Mouse (Mus musculus): ENCODE data around the gene Per1.
A peak's percentile ranks its signal among the peaks of the same experiment; 100 is the strongest.
"Not testable (repeated sequence)": the region's sequence is repeated elsewhere in the genome, so short reads cannot be mapped to it uniquely, and the experiment has no call there.

The Per1 gene

DNA sequence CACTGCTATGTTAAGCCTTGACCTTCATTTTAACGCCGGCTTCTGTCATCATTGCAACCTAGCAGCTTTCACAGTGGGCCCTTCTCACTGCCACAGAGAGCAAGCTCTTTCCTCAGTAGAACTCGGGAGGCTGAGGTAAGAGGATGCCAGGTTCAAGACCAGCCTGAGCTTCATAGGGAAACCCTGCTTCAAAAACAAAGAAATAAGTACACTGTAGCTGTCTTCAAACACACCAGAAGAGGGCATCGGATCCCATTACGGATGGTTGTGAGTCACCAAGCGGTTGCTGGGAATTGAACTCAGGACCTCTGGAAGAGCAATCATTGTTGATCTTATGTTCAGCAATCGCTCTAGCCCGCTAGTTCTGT, 14.2 kb upstream of the Per1 start:
- DNase-seq (ENCODE audit: low spot score): no peak

DNA sequence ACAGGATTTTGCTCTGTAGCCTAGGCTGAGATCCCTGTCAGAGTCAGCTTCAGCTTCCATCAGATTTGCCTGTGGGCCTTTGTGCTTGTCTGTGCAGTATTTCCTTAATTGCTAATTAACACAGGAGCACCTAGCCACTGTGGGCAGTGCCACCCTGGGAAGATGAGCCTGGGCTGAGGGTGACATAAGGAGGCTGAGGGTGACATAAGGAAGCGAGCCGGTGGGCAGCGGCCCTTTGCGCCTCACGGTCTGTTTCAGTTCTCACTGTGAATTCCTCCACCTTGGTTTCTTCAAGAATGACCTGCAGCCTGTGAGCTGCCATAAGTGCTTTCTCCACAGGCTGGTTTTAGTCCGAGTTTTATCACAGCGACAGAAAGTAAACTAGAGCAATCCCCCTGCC, 13.4 kb upstream of the Per1 start:
- no peak for DNase-seq (ENCODE audit: low spot score)

DNA sequence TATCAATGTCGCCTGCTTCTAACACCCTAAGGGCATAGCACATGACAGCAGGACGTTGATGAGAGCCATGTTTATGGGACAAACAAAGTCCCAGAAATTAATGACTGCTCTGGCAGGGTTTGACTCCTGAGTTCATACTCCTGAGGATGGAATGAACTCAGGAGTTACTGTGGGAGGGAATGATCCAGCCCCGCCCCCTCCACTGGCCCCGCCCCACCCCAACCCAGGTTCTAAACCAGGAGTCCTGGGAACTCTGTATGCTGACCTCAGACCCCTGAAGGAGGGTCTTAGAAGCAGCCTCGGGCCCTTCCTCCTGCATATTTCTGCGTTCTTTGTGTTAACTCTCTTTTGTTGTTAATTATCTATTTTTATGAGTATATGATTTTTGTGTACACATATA, 9.4 kb upstream of the Per1 start:
- DNase-seq (ENCODE audit: low spot score): no peak

DNA sequence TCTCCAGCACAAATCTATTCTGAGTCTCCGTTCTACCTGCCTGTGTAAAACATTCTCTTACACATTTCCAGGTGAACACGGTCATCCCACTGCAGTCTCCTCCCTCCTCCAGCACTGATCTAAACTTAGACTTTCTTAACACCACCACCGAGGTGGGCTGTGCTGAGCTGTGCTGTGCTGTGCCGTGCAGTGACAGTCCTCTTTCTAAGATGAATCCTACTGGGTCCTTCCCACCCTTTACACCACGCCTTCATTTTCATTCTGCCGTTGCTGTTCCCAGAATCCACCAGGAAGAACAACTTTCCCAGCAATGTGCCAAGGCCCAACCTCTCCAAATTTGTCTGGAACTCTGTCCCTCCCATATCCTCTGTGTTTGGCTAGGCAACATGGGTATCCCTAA, 8.6 kb upstream of the Per1 start:
- no peak for DNase-seq (ENCODE audit: low spot score)

GRCm38 (mm10) chr11:69087082-69087481, 7.9 kb upstream of the Per1 start:
- no peak for DNase-seq (ENCODE audit: low spot score)

DNA sequence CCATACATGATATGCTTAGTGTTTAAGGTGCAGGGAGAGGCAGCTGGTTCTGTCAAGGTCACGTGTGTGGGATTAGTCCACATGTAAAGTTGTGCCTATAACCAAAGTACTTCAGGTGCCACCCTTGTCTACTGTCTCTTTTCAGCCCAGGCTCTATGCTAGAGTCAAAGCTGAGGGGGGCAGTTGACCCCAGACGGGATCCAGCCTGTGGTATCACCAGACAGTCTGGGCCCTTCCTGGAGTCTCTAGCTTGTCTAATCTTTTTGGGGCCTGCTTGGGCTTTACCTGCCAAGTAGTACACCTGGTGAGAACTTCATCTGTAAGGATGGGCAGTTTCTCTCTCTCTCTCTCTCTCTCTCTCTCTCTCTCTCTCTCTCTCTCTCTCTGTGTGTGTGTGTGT, 7.4 kb upstream of the Per1 start:
- DNase-seq (ENCODE audit: low spot score): no peak

DNA sequence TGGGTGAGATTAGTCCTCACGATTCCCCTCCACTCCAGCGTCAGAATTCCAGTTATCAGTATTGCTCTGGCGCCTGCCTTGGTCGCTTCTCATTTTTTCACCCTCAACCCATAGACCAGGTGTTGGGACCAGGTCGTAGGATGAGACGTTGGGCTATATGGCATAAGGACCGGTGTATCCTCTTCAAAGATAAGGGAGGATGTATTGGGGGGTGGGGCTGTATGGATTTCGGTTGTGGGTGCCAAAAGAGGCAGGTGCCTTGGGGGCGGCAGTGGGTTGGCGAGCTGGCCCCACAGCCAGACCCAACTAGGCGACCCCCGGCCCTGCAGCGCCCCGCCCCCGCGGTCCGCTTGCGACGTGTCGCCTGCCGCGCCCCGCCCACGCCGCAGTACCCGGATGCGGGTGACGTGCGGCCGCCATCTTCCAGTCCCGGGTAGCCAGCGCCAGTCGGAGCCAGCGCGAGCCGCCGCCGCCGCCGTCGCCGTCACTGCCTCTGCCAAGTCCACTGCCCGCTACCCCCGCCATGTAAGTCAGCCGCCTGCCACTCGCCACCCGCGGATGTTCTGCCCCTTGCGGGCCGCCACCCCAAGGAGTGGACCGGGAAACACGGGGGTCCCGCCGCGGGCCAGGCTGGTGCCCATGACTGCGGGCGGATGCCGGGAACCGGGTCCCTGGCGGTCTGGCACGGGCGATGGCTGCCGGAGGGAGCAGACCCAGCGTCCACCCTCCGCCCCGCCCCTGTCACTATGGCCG, 6.7 kb upstream of the Per1 start, which contains the start of gene Vamp2:
Vamp2 (plus strand) TSS at position 388 of the 753 bp plus-strand sequence.
- peak; percentile 84 for DNase-seq (ENCODE audit: low spot score)

GRCm38 (mm10) chr11:69088856-69089615, 6.0 kb upstream of the Per1 start:
- peak; percentile 39 for DNase-seq (ENCODE audit: low spot score)

- no peak for DNase-seq (ENCODE audit: low spot score)
Observed at GRCm38 (mm10) chr11:69089616-69090290, 5.3 kb upstream of the Per1 start.

DNA sequence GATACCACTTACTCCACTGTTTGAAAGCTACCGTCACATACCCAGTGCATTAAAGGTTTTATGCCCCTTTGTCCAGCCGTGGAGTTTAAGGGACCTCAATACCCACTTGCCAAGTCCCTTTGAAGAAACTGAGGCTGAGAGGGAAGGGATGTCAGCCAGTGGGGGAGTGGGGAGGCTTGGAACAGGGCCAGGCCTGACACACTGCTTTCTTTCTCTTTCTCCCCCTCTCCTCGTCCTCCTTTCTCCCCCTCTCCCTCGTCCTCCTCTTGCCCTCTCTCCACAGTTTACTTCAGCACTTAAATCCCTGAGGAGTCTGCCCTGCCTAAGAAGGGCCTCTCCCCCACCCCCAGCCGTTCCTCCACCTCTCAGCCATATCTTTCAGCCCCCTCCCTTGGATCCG, 4.7 kb upstream of the Per1 start:
- DNase-seq (ENCODE audit: low spot score): no peak

DNA sequence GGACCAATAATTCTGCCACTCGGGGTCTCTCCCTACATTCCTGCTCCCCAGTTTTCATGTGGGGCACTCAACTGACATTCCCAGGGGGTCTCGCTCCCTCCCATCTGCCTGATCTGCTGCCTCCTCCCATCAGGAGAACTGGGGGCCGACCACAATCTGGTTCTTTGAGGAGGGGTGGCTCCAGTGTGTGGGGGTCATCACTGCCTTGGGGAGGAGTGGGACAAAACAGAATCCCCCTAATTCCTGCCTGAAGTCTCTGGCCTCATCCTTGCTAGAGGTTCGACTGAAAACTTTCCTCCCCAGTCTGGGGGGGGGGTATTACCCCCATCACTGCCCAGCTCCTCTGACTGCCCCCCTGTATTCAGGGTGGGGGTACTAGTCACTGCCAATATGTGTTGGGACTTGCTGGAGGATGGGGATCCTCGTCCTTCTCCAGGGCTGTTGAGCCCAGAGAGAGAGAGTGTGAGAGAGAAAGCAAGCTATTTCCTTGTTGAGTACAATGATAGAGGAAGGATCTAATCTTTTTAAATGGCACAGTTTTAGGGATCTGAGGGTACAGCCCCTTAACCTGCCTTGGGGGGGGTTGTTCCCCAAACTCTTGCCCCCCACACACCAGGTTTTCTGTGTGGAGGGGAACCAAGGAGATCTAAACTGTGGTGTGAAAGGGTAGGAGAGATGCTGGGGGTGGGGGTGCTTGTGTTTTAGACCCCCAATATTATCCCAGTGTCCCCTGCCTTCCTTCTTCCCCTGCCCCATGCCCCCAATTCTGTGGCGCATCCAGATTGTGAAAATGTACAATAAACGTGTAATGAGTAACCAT, 3.2 kb upstream of the Per1 start:
- DNase-seq (ENCODE audit: low spot score): no peak

GRCm38 (mm10) chr11:69092386-69092751, 2.6 kb upstream of the Per1 start:
- peak; percentile 86 for DNase-seq (ENCODE audit: low spot score)

DNA sequence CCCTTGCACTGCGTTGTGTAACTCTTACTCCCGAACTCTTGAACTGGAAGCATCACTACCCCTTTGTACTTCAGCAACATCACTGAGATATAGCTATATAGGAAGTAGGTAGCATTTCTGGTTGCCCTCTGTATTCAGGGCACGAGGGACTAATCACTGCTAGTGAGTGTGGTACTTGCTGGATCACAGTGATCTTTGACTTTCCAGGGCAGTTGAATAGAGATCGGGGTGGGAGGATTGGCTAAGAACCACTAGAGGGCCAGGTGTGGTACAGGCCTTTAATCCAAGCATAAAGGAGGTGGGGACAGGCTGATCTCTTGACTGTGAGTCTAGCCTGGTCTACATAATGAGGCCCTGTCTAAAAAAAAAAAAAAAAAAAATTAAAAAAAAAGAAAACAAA, 2.1 kb upstream of the Per1 start:
- no peak for DNase-seq (ENCODE audit: low spot score)

DNA sequence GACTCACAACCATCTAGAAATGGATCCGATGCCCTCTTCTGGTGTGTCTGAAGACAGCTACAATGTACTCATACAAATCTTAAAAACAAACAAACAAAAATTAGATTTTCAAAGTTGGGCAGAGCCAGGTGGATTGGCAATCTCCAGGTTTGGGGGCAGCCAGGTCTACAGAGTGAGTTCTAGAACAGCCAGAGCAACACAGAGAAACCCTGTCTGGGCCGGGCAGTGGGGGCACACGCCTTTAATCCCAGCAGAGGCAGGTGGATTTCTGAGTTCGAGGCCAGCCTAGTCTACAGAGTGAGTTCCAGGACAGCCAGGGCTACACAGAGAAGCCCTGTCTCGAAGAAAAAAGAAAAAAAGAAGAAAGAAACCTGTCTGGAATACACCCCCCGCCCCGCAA, 1.2 kb upstream of the Per1 start:
- DNase-seq (ENCODE audit: low spot score): not testable (repeated sequence)

GRCm38 (mm10) chr11:69095511-69096231, 654 bp downstream of the Per1 start:
- peak; percentile 76 for DNase-seq (ENCODE audit: low spot score)

DNA sequence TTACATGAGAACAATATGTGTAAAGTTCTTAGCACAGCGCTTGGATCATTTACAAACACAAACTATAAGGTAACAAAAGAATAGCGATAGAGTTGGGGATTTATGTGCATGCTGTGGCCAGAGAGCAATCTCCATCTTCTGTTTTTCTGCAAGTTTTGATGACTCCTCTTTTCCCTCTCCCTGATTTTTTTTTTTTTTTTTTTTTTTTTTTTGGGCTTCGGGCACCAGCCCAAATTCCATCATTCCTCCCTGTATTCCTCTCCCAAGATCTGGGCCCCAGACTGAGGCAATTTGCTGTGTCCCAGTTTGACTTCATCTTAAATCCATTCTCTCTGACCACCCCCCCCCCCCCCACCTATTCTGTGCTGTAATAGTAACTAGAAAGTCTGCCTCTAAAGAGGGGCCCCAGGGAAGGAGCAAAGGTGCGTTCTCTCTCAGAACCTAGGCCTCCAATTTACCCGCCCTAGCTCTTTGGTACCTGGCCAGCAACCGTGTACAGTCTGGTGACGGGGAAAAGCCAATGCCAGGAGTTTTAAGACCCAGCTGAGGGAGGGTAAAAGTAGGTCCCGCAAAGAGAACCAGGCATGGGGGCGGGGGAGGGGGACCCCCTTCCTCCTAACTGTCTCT, 1.5 kb downstream of the Per1 start:
- DNase-seq (ENCODE audit: low spot score): peak; percentile 90

DNA sequence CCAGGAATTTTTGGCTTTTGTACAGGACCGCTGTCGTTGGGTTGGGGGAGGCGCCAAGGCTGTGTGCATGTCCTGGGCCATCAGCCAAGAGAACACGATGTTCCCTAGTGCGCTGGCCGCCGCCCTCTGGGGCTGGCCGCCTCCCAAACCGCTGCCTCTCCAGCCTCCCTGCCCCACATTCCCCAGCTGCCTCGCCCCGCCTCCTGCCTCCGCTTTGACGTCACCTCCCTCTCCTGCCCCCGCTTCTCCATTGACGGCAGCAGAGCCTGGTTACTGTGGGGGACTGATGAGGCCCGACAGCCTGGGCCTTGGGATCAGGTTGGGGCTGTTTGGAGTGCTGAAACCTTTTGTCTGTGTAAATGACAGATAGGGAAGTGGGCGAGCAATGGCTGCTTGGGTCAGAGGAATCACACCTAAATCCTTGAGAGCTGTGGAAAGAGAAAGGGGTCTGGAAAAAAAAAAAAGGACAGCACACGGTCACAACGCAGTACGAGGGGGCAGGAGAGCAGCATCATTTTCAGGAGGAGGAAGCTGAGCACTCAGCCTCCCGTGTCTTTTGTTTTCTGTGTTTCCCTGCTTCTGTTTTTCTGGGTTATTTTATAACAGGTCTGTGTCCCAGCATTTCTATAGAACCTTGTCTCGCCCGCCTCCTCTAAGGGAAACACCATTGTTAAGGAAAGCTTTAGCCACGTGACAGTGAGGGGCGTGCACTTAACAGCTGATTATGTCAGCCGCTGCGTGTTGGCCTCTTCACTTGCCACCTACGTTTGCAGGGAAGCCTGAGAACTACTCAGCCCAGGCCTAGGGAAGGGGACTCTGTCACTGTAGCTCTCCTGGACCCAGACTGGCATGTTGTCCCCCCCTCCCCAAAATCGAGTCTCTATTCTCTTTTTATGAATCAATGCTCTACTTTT, 2.2 kb downstream of the Per1 start:
- peak; percentile 97 for DNase-seq (ENCODE audit: low spot score)

DNA sequence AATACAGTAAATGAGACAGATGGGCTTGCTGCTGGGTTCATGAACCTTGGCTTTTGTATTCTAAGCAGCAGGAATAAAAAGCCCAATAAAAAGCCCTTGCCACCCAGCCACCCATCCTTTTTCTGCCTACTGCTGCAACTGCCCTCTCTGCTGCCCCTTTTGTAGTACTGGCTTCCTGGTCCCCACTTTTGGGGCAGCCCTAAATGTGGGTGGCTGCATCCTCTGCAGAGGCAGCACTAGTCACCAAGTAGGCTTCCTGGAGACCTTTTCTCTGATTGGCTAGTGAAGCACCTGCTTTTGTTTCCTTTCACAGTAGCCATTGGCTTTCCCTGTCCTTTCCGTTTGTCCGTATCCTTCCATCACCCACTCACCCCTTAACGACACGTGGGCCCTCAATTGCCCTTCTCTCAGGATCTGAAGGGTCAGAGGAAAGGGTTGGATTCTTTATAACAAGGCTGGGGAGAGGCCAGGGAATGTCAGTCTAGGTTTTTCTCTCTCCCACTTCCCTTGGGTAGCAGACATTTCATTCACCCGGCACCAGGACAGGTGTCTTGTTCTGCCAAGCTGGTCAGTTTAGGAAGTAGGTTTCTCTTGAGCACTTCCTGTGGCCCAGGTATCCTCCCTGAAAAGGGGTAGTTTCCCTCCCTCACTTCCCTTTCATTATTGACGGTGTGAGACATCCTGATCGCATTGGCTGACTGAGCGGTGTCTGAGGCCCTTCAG, 3.2 kb downstream of the Per1 start:
- DNase-seq (ENCODE audit: low spot score): no peak

- DNase-seq (ENCODE audit: low spot score): peak; percentile 97
Observed at GRCm38 (mm10) chr11:69098762-69099091, 3.7 kb downstream of the Per1 start.

Data from adipocyte (in vitro differentiated cells).